Mouse (Mus musculus) urinary bladder, postnatal 0 days (tissue): Measurements from ENCODE around the gene Eya4. TPM values are rescaled to one million over a fixed set of nuclear protein-coding genes. Genes with fewer than 3 reads are reported as not detected.

Experiments
- polyA plus RNA-seq: library from polyadenylated mRNA; unstranded; fragments of >200 nt; fragmentation: Nextera tagmentation; extraction: Ambion mirVana; gene quantifications from 2 replicates; pipeline ENCODE4 v1.2.1, GENCODE M21; 2015

Eya4 gene
- 0.92 and 0.97 TPM in 2 replicates for polyA plus RNA-seq

DNA sequence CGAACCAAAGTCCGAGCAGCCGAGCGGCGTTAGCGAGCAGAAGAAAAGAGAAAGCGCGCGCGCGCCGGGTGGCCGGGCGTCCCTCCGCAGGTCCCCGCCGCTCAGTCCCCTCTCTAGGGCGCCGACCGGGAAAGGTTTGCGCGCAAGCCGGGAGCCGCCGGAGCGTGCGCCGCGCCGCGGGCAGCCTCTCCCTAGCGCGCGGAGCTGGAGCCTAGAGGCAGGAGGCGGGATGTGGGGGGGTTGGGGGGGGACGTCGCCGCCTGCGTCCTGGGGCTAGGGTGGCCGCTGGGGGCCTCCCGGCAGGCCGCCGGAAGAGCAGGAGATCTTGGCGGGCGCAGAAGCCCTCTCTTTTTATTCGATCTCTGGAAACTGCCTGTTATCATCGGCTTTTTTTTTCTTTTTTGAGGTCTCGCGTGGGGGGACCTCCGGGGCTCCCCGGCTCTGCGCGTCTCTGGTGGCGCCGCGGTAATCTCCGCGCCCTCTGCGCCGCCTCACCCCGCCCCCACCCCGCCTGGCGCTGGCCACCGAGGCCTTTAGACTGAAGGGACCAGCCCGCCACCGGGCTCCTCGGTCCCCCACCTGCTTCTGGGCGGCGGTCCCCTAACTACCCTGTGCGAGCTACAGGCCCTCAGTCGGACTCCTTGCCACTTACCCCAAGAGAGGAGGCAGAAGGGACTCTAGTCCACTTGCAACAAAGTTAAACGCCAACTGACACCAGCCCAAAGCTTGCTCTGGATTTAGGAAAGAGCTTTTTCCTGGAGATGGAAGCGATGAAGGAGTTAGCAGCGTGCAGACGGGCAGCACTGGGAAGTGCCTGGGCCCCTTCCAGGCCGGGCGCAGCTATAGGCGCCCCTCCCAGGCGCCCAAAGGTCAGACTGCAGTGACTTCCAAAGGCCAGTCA is at the start of gene Eya4:
Gene Eya4 (minus strand): TSS at position 776 of the 901 bp plus-strand sequence.

